Mouse (Mus musculus) liver, postnatal 0 days (tissue): ENCODE results near the gene Nr1d2.

Source experiments
- CTCF ChIP-seq: sonication (generic); IDR thresholded peaks from 2 replicates; pipeline ENCODE4 v1.5.1; 2016; ENCODE audit warnings: antibody characterized with exemption, low read depth
- EP300 ChIP-seq: IDR thresholded peaks from 2 replicates; pipeline ENCODE4 v1.6.1; 2016; ENCODE audit warnings: antibody characterized with exemption, low read depth, mild to moderate bottlenecking

- TF ChIP-seq EP300 (no peak), CTCF (no peak)
Measured at GRCm38 (mm10) chr14:18237381-18237780, 1.5 kb downstream of the Nr1d2 start.
